Mouse (Mus musculus): ENCODE data around the gene Pik3ca. TPM values are rescaled to one million over a fixed set of nuclear protein-coding genes. Genes with fewer than 3 reads are reported as not detected.

Pik3ca gene
- total RNA-seq, 1 experiment from 2014 or later: 50.6 TPM

DNA sequence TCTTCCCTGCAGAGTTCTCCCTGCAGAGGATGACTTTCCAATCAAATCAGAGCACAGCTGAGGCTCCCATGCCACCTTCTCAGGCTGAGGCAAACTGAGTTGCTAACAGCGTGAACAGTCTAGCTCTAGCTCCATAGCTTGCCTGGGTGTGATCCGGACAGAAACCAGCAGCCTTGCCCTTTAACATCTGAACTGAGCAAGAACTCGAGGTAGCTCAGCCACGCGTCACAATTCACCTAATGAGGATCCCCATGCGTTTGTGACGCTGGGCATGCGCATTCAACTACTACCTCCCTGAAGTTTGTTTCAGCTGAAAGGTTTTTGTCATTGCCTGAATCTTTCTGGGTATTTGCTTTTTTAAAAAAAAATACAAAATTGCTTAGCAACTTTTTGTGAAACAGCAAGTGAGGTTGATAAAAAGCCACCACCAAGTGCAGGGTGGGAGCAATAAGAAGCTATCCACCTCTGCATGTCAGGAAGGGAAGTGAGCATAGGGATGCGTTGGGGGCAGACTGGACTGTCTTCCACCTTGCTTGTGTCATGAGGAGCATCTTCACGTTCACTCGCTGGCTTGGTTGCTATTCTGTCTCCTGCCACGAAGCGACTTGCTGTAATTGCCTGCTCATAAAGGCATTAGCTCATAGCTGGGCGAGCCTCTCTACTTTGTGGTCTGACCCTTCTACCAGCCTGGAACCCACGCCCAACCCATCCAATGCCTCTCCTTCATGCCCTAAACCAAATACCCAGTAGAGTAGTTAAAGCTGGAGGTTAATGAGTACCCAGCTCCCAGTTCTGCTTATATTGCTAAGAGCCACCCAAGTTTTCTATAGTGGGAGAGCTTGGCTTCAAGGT lies 92.8 kb downstream of the Pik3ca start:
- peak; percentile 27; the same call in 1 of the 2 replicates for ATAC-seq (replicated peaks; ENCODE audit: insufficient number of reproducible peaks, low FRiP score, low TSS enrichment, poor library complexity, severe bottlenecking)

- no peak for ATAC-seq (replicated peaks; ENCODE audit: insufficient number of reproducible peaks, low FRiP score, low TSS enrichment, poor library complexity, severe bottlenecking)
Observed at GRCm38 (mm10) chr3:32490928-32491315, 93.5 kb downstream of the Pik3ca start.

GRCm38 (mm10) chr3:32492097-32493090 lies 94.9 kb downstream of the Pik3ca start, which contains the start of gene Kcnmb3:
Gene Kcnmb3, minus strand, starts transcription at chr3:32492231.
- no peak for ATAC-seq (replicated peaks; ENCODE audit: insufficient number of reproducible peaks, low FRiP score, low TSS enrichment, poor library complexity, severe bottlenecking)

DNA sequence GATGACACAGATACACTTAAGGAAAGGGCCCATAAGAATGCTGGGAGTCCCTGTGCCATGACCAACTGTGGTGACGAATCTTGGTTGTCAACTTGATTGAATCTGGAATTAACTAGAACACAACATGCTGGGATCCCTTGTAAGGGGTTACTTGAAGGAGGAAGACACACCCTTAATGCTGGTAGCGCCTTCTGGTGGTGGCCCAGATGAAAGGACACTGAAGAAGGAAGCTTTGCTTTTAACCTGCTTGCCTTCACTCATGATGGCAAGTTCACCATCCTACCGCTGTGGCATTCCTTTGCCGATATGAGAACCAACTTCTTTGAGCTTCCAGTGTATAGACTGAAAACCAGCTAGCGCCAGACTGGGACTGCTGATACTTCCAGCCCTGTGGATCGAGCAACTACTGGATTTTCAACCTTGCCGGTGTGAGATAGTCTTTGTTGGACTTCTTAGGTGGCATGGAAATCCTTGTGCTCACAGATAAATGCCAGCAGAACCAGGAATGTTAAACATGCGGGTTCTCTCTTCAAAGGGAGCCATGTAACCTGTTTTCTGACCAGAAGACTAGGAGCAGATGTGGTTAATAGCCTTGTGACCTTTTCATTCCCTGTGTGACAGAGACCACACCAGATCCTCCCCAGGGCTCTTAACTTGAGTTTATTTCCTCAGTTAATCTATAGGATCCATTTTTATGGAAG lies 97.1 kb downstream of the Pik3ca start:
- ATAC-seq (replicated peaks; ENCODE audit: insufficient number of reproducible peaks, low FRiP score, low TSS enrichment, poor library complexity, severe bottlenecking): no peak

- no peak for ATAC-seq (replicated peaks; ENCODE audit: insufficient number of reproducible peaks, low FRiP score, low TSS enrichment, poor library complexity, severe bottlenecking)
Observed at GRCm38 (mm10) chr3:32495088-32495770, 97.8 kb downstream of the Pik3ca start.

DNA sequence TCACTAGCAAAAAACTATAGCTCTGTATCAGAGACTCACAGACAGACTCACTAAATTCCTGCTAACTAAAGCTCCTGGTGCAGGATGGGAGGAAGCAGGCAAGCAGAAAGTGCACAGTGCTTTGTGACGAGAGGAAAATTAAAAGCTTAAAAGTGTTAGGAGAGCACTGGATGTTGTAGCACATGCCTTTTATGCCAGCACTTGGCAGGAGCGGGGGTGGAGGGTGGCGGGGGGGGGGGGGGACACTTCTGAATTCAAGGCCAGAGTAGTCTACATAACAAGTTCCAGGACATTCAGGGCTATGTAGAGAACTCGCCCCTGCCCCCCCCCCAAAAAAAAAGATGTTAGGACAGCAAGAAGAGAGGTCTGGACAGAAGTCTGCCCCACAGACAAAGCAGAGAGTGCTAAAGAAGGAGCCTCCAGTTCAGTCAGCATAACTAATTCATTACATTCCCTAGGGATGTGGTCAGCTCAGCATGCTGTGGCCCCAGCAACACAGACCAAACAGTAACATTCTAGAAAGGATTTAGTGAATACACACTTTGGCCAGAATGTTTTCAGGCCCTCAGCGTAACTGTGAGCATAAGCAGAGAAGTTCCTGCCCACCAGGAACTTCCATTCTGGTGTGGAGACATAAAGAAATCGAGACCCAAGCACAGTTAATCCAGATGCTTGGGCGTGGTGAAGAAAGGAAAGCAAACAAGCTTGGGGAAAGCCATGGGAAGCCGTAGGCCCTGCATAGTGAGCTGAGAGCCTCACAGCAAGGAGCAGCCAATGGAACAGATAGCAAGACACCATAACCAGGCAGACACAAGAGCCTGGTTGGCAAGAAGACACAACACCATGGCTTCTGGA lies 98.6 kb downstream of the Pik3ca start:
- ATAC-seq (replicated peaks; ENCODE audit: insufficient number of reproducible peaks, low FRiP score, low TSS enrichment, poor library complexity, severe bottlenecking): no peak

- no peak for ATAC-seq (replicated peaks; ENCODE audit: insufficient number of reproducible peaks, low FRiP score, low TSS enrichment, poor library complexity, severe bottlenecking)
Observed at GRCm38 (mm10) chr3:32496711-32497070, 99.2 kb downstream of the Pik3ca start.

DNA sequence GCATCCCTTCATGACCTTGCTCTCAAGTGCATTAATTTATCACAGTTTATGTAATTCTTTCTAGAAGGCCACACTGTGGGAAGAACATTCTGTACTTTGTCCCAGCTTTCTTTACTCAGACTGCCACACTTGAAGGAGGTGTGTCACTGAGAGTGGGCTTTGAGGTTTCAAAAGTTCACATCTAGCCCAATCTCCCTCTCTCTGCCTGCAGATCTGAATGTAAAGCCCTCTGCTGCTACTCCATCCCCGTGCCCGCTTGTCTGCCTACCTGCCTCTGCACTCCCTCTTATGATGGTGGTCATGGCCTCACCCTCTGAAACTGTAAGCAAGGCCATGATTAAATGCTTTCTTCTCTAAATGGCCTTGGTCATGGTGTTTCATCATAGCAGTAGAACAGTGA lies 102.9 kb downstream of the Pik3ca start:
- ATAC-seq (replicated peaks; ENCODE audit: insufficient number of reproducible peaks, low FRiP score, low TSS enrichment, poor library complexity, severe bottlenecking): no peak

DNA sequence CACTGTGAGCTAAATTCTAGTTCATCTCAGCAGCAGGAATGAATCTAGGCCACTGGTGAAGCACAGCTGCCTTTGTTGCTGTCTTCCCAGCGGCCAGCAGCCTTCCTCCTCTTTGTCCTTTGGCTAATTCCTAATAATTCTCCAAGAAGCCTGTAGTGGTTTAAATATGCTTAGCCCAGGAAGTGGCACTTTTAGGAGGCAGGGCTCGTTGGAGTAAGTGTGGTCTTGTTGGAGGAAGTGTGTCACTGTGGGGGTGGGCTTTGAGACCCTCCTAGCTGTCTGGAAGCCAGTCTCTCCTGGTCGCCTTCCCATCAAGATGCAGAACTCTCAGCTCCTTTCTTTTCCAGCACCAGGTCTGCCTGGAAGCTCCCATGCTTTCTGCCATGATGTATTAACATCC lies 108.4 kb downstream of the Pik3ca start:
- no peak for ATAC-seq (replicated peaks; ENCODE audit: insufficient number of reproducible peaks, low FRiP score, low TSS enrichment, poor library complexity, severe bottlenecking)

DNA sequence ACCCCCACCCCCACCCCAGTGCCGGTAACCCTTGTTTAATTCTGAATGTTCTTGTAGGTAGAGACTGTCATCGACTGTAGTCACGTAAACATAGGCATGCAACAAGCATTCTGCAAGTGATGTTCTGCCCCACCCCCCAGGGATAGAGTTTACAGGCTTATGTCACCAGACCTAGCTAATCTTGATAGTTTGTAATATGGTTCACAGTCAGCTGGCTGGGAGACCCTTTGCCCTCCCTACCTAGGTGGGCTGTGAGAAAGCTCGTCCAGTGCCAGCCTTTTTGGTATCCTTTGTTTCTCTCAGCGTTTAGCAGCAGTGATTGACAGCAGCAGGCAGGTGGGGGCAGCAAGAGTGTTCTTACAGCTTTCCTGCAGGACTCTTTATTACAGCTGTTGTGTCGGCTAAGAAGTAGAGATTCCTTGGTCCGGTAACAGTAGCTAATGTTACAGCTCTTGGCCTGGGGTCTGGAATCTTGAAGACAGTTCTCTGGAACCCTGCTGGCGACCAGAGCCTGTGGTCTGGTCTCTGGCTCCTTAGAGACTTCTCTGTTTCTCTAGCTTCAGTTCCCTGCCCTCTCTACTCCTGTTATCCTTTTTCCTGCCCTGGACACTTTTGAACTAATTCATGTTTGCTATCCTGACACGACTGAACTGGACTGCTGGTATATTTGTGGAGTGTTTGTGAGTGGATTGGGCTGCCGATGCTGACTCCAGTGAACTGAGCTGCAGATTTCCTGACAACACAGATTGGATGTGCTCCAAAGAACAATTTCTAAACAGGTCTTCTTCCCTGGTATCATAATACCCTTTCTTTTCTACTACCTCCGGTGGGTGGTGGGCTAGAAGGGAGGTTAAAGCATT lies 109.1 kb downstream of the Pik3ca start:
- ATAC-seq (replicated peaks; ENCODE audit: insufficient number of reproducible peaks, low FRiP score, low TSS enrichment, poor library complexity, severe bottlenecking): no peak

- ATAC-seq (replicated peaks; ENCODE audit: insufficient number of reproducible peaks, low FRiP score, low TSS enrichment, poor library complexity, severe bottlenecking): peak; percentile 59
Observed at GRCm38 (mm10) chr3:32508666-32509324, 111.3 kb downstream of the Pik3ca start.

- peak; percentile 14; the same call in 1 of the 2 replicates for ATAC-seq (replicated peaks; ENCODE audit: insufficient number of reproducible peaks, low FRiP score, low TSS enrichment, poor library complexity, severe bottlenecking)
Observed at GRCm38 (mm10) chr3:32509496-32510374, 112.3 kb downstream of the Pik3ca start, which contains the start of gene Zfp639. Gene Zfp639, plus strand, starts transcription at chr3:32510259.

- ATAC-seq (replicated peaks; ENCODE audit: insufficient number of reproducible peaks, low FRiP score, low TSS enrichment, poor library complexity, severe bottlenecking): peak; percentile 93
Observed at GRCm38 (mm10) chr3:32510375-32511190, 113.1 kb downstream of the Pik3ca start.

- ATAC-seq (replicated peaks; ENCODE audit: insufficient number of reproducible peaks, low FRiP score, low TSS enrichment, poor library complexity, severe bottlenecking): no peak
Observed at GRCm38 (mm10) chr3:32511191-32511550, 113.7 kb downstream of the Pik3ca start.

Data from monocyte, adult 5-6 weeks (primary cell).